Mouse (Mus musculus) gastrocnemius, postnatal 4 days (tissue): ENCODE measurements at regions not wholly inside any gene's neighbourhood (a gene's known extent, or its start where the extent isn't known, plus 50 kb on each side); places are given as distances from the start of the nearest gene placed in this dataset.
"Not testable (repeated sequence)": the region's sequence is repeated elsewhere in the genome, so short reads cannot be mapped to it uniquely, and the experiment has no call there.

ENCODE experiments used
- DNase-seq, 2 experiments: peaks; one replicate each; pipeline ENCODE4 v3.0.0; 2021 to 2022; ENCODE audit warnings: low spot score in 2 of 2, mixed read lengths in 2 of 2

- no peak for DNase-seq
Observed at GRCm38 (mm10) chr5:97330074-97330473, 62.1 kb downstream of the Naa11 start.

- DNase-seq: no peak
Observed at GRCm38 (mm10) chr5:97325831-97326230, 66.3 kb downstream of the Naa11 start.

GRCm38 (mm10) chr5:97323873-97324272, 68.3 kb downstream of the Naa11 start:
- DNase-seq: no peak

- DNase-seq: no peak
Observed at GRCm38 (mm10) chr5:97319816-97320487, 72.2 kb downstream of the Naa11 start.

- DNase-seq: no peak
Observed at GRCm38 (mm10) chr5:97306902-97307301, 85.3 kb downstream of the Naa11 start.

- no peak for DNase-seq
Observed at GRCm38 (mm10) chr5:97304921-97305320, 87.3 kb downstream of the Naa11 start.

GRCm38 (mm10) chr5:97301621-97302020, 90.6 kb downstream of the Naa11 start:
- DNase-seq: no peak

GRCm38 (mm10) chr5:97300861-97301260, 91.3 kb downstream of the Naa11 start:
- DNase-seq: no peak

GRCm38 (mm10) chr5:97300114-97300840, 91.9 kb downstream of the Naa11 start:
- DNase-seq: no peak

- DNase-seq: no peak
Observed at GRCm38 (mm10) chr5:97299631-97300030, 92.5 kb downstream of the Naa11 start.

GRCm38 (mm10) chr5:97296213-97296612, 96.0 kb downstream of the Naa11 start:
- DNase-seq: no peak

GRCm38 (mm10) chr5:97290166-97290681, 102.0 kb downstream of the Naa11 start:
- no peak for DNase-seq

- DNase-seq: no peak
Observed at GRCm38 (mm10) chr5:97289401-97290165, 102.6 kb downstream of the Naa11 start.

GRCm38 (mm10) chr5:97279455-97279854, 112.7 kb downstream of the Naa11 start:
- no peak for DNase-seq

- DNase-seq: no peak
Observed at GRCm38 (mm10) chr5:97277795-97278572, 114.2 kb downstream of the Naa11 start.

GRCm38 (mm10) chr5:97276724-97277123, 115.5 kb downstream of the Naa11 start:
- no peak for DNase-seq

- DNase-seq: not testable (repeated sequence)
Observed at GRCm38 (mm10) chr5:97264666-97265065, 127.5 kb downstream of the Naa11 start.

- no peak for DNase-seq
Observed at GRCm38 (mm10) chr5:97257106-97257505, 135.1 kb downstream of the Naa11 start.

- no peak for DNase-seq
Observed at GRCm38 (mm10) chr5:97256445-97257060, 135.6 kb downstream of the Naa11 start.

GRCm38 (mm10) chr5:97236930-97237329, 125.5 kb upstream of the Paqr3 start:
- DNase-seq: no peak

- DNase-seq: no peak
Observed at GRCm38 (mm10) chr5:97226425-97226824, 115.0 kb upstream of the Paqr3 start.
